Mouse (Mus musculus): ENCODE results near the gene Bbip1. TPM values are rescaled to one million over a fixed set of nuclear protein-coding genes. Genes with fewer than 3 reads are reported as not detected.
A peak's percentile ranks its signal among the peaks of the same experiment; 100 is the strongest.

The Bbip1 gene
- polyA plus RNA-seq, 1 experiment, result 17.8 TPM

GRCm38 (mm10) chr19:53898046-53898445 is 46.4 kb downstream of the Bbip1 start:
- no peak for TF ChIP-seq CTCF (IDR thresholded peaks at IDR 0.05; ENCODE audit: control insufficient read depth, insufficient read depth, insufficient read length)
- no peak for TF ChIP-seq MYOD1 (IDR thresholded peaks at IDR 0.05; ENCODE audit: control insufficient read depth, insufficient read length, low read depth)
- no peak for TF ChIP-seq USF1 (IDR thresholded peaks at IDR 0.05; ENCODE audit: low read depth)
- TF ChIP-seq MYOG (IDR thresholded peaks at IDR 0.05; ENCODE audit: control insufficient read depth, extremely low read depth, insufficient read length), result no peak
- TF ChIP-seq MAX (IDR thresholded peaks at IDR 0.05), result no peak
- TF ChIP-seq CEBPB (IDR thresholded peaks at IDR 0.05; ENCODE audit: low read depth), result no peak
- no peak for TF ChIP-seq FOSL1 (IDR thresholded peaks at IDR 0.05; ENCODE audit: insufficient read depth, low read length, poor library complexity, severe bottlenecking)
- no peaks in the 10 kb centered on the region for H3K79me3 ChIP-seq (ENCODE audit: low read depth)
- H3ac ChIP-seq (ENCODE audit: control insufficient read depth, insufficient read length, low read depth), result no peak overlapping the region

GRCm38 (mm10) chr19:53894538-53895121 is 49.8 kb downstream of the Bbip1 start:
- Histone ChIP-seq H3K27me3 (ENCODE audit: control insufficient read depth, insufficient read depth, insufficient read length) (no peaks in the 10 kb centered on the region), H3K36me3 (ENCODE audit: control insufficient read depth, insufficient read depth) (no peaks in the 10 kb centered on the region), H3K79me3 (ENCODE audit: low read depth) (no peaks in the 10 kb centered on the region), H3ac (ENCODE audit: control insufficient read depth, insufficient read length, low read depth) (no peak overlapping the region), H3K79me2 (ENCODE audit: control insufficient read depth, insufficient read depth) (no peaks in the 10 kb centered on the region), H3K4me3 (ENCODE audit: insufficient read depth, poor library complexity, severe bottlenecking) (no peak overlapping the region)
- peak; percentile 58 for TF ChIP-seq CEBPB (IDR thresholded peaks at IDR 0.05; ENCODE audit: low read depth)
- TF ChIP-seq USF1 (IDR thresholded peaks at IDR 0.05; ENCODE audit: low read depth), result no peak

More at GRCm38 (mm10) chr19:53898046-53898445, 46.4 kb downstream of the Bbip1 start:
- Histone ChIP-seq H3K27me3 (ENCODE audit: control insufficient read depth, insufficient read depth, insufficient read length) (no peaks in the 10 kb centered on the region), H3K4me3 (ENCODE audit: insufficient read depth, poor library complexity, severe bottlenecking) (no peak overlapping the region), H3K79me2 (ENCODE audit: control insufficient read depth, insufficient read depth) (no peaks in the 10 kb centered on the region), H3K36me3 (ENCODE audit: control insufficient read depth, insufficient read depth) (no peaks in the 10 kb centered on the region)

GRCm38 (mm10) chr19:53893711-53894171 is 50.7 kb downstream of the Bbip1 start:
- H3K79me3 ChIP-seq (ENCODE audit: low read depth), result no peaks in the 10 kb centered on the region
- TF ChIP-seq MYOD1 (IDR thresholded peaks at IDR 0.05; ENCODE audit: control insufficient read depth, insufficient read length, low read depth), result no peak
- H3ac ChIP-seq (ENCODE audit: control insufficient read depth, insufficient read length, low read depth), result no peak overlapping the region
- H3K27me3 ChIP-seq (ENCODE audit: control insufficient read depth, insufficient read depth, insufficient read length), result no peaks in the 10 kb centered on the region
- H3K79me2 ChIP-seq (ENCODE audit: control insufficient read depth, insufficient read depth), result no peaks in the 10 kb centered on the region
- no peak overlapping the region for H3K4me3 ChIP-seq (ENCODE audit: insufficient read depth, poor library complexity, severe bottlenecking)
- no peaks in the 10 kb centered on the region for H3K36me3 ChIP-seq (ENCODE audit: control insufficient read depth, insufficient read depth)

- Histone ChIP-seq H3K36me3 (ENCODE audit: control insufficient read depth, insufficient read depth) (no peaks in the 10 kb centered on the region), H3K4me3 (ENCODE audit: insufficient read depth, poor library complexity, severe bottlenecking) (no peak overlapping the region), H3K79me3 (ENCODE audit: low read depth) (no peaks in the 10 kb centered on the region), H3ac (ENCODE audit: control insufficient read depth, insufficient read length, low read depth) (no peak overlapping the region), H3K79me2 (ENCODE audit: control insufficient read depth, insufficient read depth) (no peaks in the 10 kb centered on the region), H3K27me3 (ENCODE audit: control insufficient read depth, insufficient read depth, insufficient read length) (no peaks in the 10 kb centered on the region)
- TF ChIP-seq CTCF (IDR thresholded peaks at IDR 0.05; ENCODE audit: control insufficient read depth, insufficient read depth, insufficient read length), result no peak
- no peak for TF ChIP-seq MYOG (IDR thresholded peaks at IDR 0.05; ENCODE audit: control insufficient read depth, extremely low read depth, insufficient read length)
These were observed 51.5 kb downstream of the Bbip1 start for GRCm38 (mm10) chr19:53892838-53893359.

- no peaks in the 10 kb centered on the region for H3K27me3 ChIP-seq (ENCODE audit: control insufficient read depth, insufficient read depth, insufficient read length)
- no peak for TF ChIP-seq CTCF (IDR thresholded peaks at IDR 0.05; ENCODE audit: control insufficient read depth, insufficient read depth, insufficient read length)
- no peak for TF ChIP-seq MYOD1 (IDR thresholded peaks at IDR 0.05; ENCODE audit: control insufficient read depth, insufficient read length, low read depth)
- TF ChIP-seq USF1 (IDR thresholded peaks at IDR 0.05; ENCODE audit: low read depth), result no peak
- TF ChIP-seq FOSL1 (IDR thresholded peaks at IDR 0.05; ENCODE audit: insufficient read depth, low read length, poor library complexity, severe bottlenecking), result no peak
- no peak for TF ChIP-seq MYOG (IDR thresholded peaks at IDR 0.05; ENCODE audit: control insufficient read depth, extremely low read depth, insufficient read length)
- no peak for TF ChIP-seq MAX (IDR thresholded peaks at IDR 0.05)
- TF ChIP-seq CEBPB (IDR thresholded peaks at IDR 0.05; ENCODE audit: low read depth), result no peak
- no peak within 1 kb of the TSS for H3ac ChIP-seq (ENCODE audit: control insufficient read depth, insufficient read length, low read depth)
- H3K79me3 ChIP-seq (ENCODE audit: low read depth), result no peaks in the 10 kb centered on the region
- no peaks in the 10 kb centered on the region for H3K36me3 ChIP-seq (ENCODE audit: control insufficient read depth, insufficient read depth)
- H3K79me2 ChIP-seq (ENCODE audit: control insufficient read depth, insufficient read depth), result no peaks in the 10 kb centered on the region
- no peak within 1 kb of the TSS for H3K4me3 ChIP-seq (ENCODE audit: insufficient read depth, poor library complexity, severe bottlenecking)
These were observed 52.4 kb downstream of the Bbip1 start, which contains the start of gene Pdcd4 for GRCm38 (mm10) chr19:53892061-53892460. Gene Pdcd4 (plus strand): TSS chr19:53892231.

- Histone ChIP-seq H3ac (ENCODE audit: control insufficient read depth, insufficient read length, low read depth) (no peak overlapping the region), H3K36me3 (ENCODE audit: control insufficient read depth, insufficient read depth) (no peaks in the 10 kb centered on the region), H3K27me3 (ENCODE audit: control insufficient read depth, insufficient read depth, insufficient read length) (no peaks in the 10 kb centered on the region), H3K4me3 (ENCODE audit: insufficient read depth, poor library complexity, severe bottlenecking) (no peak overlapping the region), H3K79me3 (ENCODE audit: low read depth) (no peaks in the 10 kb centered on the region), H3K79me2 (ENCODE audit: control insufficient read depth, insufficient read depth) (no peaks in the 10 kb centered on the region)
- no peak for TF ChIP-seq MAX (IDR thresholded peaks at IDR 0.05)
- no peak for TF ChIP-seq CEBPB (IDR thresholded peaks at IDR 0.05; ENCODE audit: low read depth)
These were observed 52.9 kb downstream of the Bbip1 start for GRCm38 (mm10) chr19:53891569-53891968.
